Mouse (Mus musculus) mouse embryonic stem cell (cell line): ENCODE measurements around the gene Sema5b.
"Not testable (repeated sequence)": the region's sequence is repeated elsewhere in the genome, so short reads cannot be mapped to it uniquely, and the experiment has no call there.

ENCODE experiments used
- in situ Hi-C, 2 experiments: fragments of 300-500 bp; cut with MboI; formaldehyde crosslinking; loops; 1 replicate in 1 of 2; 3 replicates in 1 of 2; pipeline ENCODE4 v1.14.3; 2019 to 2020; ENCODE audit warnings: low sequenced_read_pairs in 2 of 2, low pct_unique_long_range_greater_than_20kb in 1 of 2, mixed read lengths in 1 of 2; ENCODE audit not compliant: unreplicated experiment in 1 of 2

The Sema5b gene

GRCm38 (mm10) chr16:35541661-35542420 is 896 bp downstream of the Sema5b start:
- in situ Hi-C loops, result loop anchor here in 1 of 2 experiments (5.0 kb wide), 1 partner anchor 970 kb away; the partner anchor contains the start of gene Kalrn

DNA sequence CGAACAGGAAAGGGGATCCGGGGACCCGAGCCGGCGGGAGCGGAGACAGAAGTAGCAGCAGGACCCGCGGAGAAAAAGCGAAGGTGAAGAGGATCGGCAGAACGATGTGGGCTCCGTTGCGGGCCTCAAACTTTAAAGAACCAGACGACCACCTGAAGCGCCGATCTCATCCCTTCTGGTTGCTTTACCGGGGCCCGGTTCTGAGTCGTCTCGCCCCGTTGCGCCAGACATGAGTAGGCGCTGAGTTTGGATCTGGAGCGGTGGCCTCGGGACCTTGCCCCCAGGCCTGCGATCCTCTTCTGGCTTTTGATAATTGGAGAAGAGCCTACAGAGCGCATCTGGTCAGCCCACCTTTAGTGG is 1.5 kb downstream of the Sema5b start:
- in situ Hi-C loops, result loop anchor here in 1 of 2 experiments (5.0 kb wide), 1 partner anchor 970 kb away; the partner anchor contains the start of gene Kalrn

DNA sequence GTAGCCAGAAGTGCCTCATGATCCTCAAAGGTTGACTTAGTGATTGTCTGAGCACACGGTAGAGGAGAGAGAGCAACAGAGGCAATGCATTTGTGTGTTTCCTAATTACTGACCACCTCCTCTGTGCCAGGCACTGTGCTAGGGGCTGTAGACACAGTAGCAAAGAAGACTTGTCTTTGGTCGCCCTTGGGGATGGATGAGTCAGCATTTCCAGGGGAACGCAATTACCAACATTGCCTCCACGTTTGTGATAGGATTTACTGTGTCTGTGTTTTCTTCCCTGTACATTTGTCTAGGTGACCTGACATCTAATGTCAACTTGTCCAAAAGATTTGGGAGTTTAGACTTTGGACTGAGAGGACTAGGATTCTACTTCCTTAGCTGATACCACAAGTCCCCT is 4.8 kb downstream of the Sema5b start:
- in situ Hi-C loops, result loop anchor here in 1 of 2 experiments (5.0 kb wide), 1 partner anchor 82 kb away; no protein-coding TSS in a partner anchor

GRCm38 (mm10) chr16:35547966-35548365 is 7.0 kb downstream of the Sema5b start:
- in situ Hi-C loops, result loop anchor here in 1 of 2 experiments (5.0 kb wide), 1 partner anchor 79 kb away; no protein-coding TSS in a partner anchor

- in situ Hi-C loops, result loop anchor here in 1 of 2 experiments (5.0 kb wide), 1 partner anchor 78 kb away; no protein-coding TSS in a partner anchor
Measured at GRCm38 (mm10) chr16:35549354-35549753, 8.4 kb downstream of the Sema5b start.

GRCm38 (mm10) chr16:35555596-35556482 is 14.9 kb downstream of the Sema5b start:
- in situ Hi-C loops, result loop anchor here in 1 of 2 experiments (5.0 kb wide), 1 partner anchor 74 kb away; no protein-coding TSS in a partner anchor

DNA sequence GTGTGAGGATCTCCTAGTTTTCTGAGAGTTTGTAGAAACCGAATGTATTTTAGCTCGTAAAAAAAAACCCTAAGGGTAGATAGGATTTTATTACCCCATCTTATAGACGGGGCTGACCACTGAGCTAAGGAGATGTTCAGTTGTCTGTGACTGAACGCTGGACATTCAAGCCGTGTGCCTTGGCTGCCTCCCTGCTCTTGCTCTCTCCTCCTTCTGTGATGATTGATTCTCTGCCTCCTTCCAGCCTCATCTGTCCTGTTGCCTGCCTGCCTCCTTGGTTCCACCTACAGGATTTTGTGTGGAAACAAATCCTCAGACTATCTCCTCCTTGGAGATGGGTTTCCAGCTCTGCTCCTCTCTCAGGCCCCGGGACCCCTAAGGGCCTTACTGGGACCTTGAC is 16.1 kb downstream of the Sema5b start:
- in situ Hi-C loops, result loop anchor here in 1 of 2 experiments (5.0 kb wide), 1 partner anchor 75 kb away; no protein-coding TSS in a partner anchor

DNA sequence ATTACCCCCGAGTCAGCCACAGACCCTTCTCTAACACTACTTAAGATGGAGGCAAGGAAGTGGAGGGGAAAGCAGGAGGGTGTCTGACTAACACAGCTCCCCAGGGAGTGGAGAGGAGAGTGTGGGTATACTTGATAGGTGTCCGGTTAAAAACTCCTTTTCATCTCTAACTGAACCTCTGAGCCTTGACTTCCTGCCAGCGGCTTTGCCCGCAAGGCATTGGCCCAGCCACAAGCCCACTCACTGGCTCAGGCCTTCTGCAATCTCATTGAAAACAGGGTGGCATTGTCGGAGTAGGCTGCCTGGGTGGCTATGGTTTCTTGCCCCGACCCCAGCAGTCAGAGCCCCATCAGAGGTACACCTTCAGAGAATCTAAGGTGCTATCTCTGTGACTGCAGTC is 20.6 kb downstream of the Sema5b start:
- in situ Hi-C loops, result no loop called here

- in situ Hi-C loops, result no loop called here
Measured at GRCm38 (mm10) chr16:35564246-35564905, 23.4 kb downstream of the Sema5b start.

DNA sequence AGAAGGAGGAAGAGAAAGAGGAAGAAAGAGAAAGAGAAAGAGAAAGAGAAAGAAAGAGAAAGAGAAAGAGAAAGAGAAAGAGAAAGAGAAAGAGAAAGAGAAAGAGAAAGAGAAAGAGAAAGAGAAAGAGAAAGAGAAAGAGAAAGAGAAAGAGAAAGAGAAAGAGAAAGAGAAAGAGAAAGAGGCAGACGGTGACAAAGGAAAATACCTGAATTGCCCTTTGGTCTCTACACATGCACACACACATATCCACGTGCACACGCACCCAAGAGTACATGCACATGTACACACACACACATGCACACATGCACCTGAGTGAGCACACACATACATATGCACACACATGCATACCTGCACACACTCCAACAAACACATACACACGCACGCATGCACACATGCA is 24.7 kb downstream of the Sema5b start:
- in situ Hi-C loops, result not testable (repeated sequence)

DNA sequence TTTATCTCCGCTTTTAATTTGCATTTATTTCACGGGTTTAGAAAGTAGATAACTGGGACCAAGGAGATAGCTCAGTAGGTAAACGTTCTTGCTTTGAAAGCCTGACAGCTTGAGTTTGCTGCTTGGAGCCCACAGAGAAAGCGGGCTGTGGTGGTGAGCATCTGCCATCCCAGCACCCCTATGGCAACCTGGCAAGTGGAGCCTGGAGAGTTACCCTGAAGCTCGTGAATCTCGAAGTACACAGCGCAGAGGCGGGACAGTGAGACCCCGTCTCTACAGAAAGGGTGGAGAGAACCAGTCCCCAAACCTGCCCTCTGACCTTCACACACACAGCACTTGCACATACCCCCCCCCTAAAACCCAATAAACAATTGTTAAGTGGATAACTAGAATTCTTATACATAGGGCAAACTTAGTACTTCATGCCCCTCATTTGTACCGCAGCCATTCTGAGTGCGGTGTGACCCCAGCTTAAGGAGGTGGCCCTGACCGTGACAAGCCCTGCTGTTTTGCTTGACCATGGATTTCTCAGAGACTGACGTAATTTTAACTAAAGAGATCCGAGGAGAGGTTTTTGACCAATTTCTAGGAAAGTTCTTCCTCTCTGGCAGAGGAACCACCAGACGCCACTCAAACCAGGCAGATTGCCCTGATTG is 27.4 kb downstream of the Sema5b start:
- in situ Hi-C loops, result no loop called here

- in situ Hi-C loops, result no loop called here
Measured at GRCm38 (mm10) chr16:35569347-35569746, 28.4 kb downstream of the Sema5b start.

DNA sequence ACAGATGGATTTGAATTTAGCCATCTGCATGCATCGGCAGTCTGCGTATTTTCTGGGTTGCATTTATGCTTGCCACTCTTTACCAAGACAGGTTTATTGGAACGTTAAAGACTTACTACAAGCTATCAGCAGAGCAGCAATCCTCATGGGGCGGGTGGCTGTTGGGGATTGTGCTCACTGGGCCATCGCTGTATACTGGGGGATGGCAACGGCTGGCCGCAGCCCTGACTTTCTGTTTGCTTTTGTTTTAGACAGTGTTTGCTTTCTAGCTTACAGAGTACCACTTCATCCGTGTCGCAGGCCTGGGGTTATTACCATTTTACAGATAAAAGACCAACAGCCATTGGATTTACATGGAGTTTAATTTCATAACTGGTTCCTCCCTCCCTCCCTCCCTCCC is 28.8 kb downstream of the Sema5b start:
- in situ Hi-C loops, result no loop called here

GRCm38 (mm10) chr16:35570627-35571026 is 29.7 kb downstream of the Sema5b start:
- in situ Hi-C loops, result no loop called here

DNA sequence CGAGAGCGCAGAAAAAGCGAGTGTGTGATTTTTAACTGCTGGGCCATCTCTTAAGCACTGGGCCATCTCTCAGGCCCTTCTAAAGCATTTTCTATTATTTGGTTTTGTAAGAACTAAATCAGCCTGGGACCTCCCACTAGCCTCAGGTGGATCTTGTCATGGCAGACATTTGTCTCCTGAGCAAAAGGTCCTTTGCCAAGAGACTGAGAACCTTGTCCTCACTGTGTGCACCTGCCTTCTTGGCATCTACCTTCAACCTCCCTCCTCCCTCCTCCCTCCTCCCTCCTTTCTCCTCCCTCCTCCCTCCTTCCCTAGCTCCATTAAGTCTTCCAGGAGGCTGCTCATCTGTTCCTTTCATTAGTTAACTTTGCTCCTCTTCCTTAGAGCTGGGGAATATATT is 32.6 kb downstream of the Sema5b start:
- in situ Hi-C loops, result no loop called here

- in situ Hi-C loops, result no loop called here
Measured at GRCm38 (mm10) chr16:35577181-35577941, 36.4 kb downstream of the Sema5b start.

DNA sequence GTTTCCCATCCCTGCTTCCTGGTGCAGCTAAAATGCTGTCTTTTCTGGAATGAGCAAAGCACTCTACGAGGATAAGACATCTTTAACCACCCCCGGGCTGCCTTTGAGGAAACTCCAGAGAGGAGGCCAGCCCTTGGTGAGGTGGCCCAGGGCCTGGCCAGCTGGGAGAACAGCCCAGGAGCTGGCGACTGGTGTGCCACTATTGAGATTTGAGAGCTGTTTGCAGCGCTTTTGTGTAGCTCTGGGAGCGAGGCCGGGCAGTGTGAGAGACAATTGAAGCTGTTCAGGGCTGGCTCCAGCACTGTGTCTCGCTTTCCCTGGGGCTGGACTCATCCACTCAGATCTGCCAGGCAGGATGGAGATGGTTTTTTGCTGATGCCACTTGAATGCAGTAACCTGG is 40.4 kb downstream of the Sema5b start:
- in situ Hi-C loops, result no loop called here
